Mouse (Mus musculus) lung, embryonic 14.5 days (tissue): ENCODE results near the gene Gm20388. TPM values are rescaled to one million over a fixed set of nuclear protein-coding genes. Genes with fewer than 3 reads are reported as not detected.

Experiments
- ATAC-seq: fragments of 200-750 bp; cut with Nextera tagmentation; 2 replicates; pipeline ENCODE4 v1.8.0; 2017; ENCODE audit warnings: mild to moderate bottlenecking, moderate TSS enrichment, moderate library complexity; ENCODE audit not compliant: insufficient read depth
- DNase-seq: peaks from one replicate; pipeline ENCODE4 v3.0.0-alpha.2; 2015
- H3K27ac ChIP-seq: fragments of 300-500 bp; sonication (generic); 2 replicates; pipeline ENCODE4 v1.5.1; 2014; ENCODE audit warnings: low read depth, mild to moderate bottlenecking, moderate library complexity
- H3K27me3 ChIP-seq: fragments of 300-500 bp; sonication (generic); 2 replicates; pipeline ENCODE4 v1.6.1; 2014; ENCODE audit warnings: low read length, control low read depth; ENCODE audit not compliant: insufficient read depth
- H3K36me3 ChIP-seq: fragments of 300-500 bp; sonication (generic); 2 replicates; pipeline ENCODE4 v1.6.1; 2014; ENCODE audit warnings: control low read depth; ENCODE audit not compliant: insufficient read depth
- H3K4me1 ChIP-seq: fragments of 300-500 bp; sonication (generic); 2 replicates; pipeline ENCODE4 v1.6.1; 2014; ENCODE audit warnings: antibody characterized with exemption, control low read depth; ENCODE audit not compliant: insufficient read depth
- H3K4me2 ChIP-seq: fragments of 300-500 bp; sonication (generic); 2 replicates; pipeline ENCODE4 v1.6.1; 2014; ENCODE audit warnings: mild to moderate bottlenecking
- H3K4me3 ChIP-seq: fragments of 300-500 bp; sonication (generic); 2 replicates; pipeline ENCODE4 v1.5.1; 2014; ENCODE audit warnings: low read depth, low read length
- H3K9ac ChIP-seq: fragments of 300-500 bp; sonication (generic); 2 replicates; pipeline ENCODE4 v1.6.1; 2014
- H3K9me3 ChIP-seq: fragments of 300-500 bp; sonication (generic); 2 replicates; pipeline ENCODE4 v1.6.1; 2016; ENCODE audit warnings: low read depth, low read length, control low read depth
- CTCF ChIP-seq: IDR thresholded peaks from 2 replicates; pipeline ENCODE4 v1.5.1; 2016; ENCODE audit warnings: antibody characterized with exemption, low read depth
- WGBS: fragments of 180-500 bp; shearing (Covaris S2); extraction: QIAGEN DNeasy Blood & Tissue Kit; methylation state at CpG from one replicate; pipeline ENCODE4 v1.1.7; 2014; 5-methylcytosine and 5-hydroxymethylcytosine counted together
- polyA plus RNA-seq: library from polyadenylated mRNA; unstranded; fragments of >200 nt; fragmentation: Nextera tagmentation; extraction: Ambion mirVana; gene quantifications from 2 replicates; pipeline ENCODE4 v1.2.1, GENCODE M21; 2014

The Gm20388 gene
- polyA plus RNA-seq, 1 experiment from 2014 or later = not detected

DNA sequence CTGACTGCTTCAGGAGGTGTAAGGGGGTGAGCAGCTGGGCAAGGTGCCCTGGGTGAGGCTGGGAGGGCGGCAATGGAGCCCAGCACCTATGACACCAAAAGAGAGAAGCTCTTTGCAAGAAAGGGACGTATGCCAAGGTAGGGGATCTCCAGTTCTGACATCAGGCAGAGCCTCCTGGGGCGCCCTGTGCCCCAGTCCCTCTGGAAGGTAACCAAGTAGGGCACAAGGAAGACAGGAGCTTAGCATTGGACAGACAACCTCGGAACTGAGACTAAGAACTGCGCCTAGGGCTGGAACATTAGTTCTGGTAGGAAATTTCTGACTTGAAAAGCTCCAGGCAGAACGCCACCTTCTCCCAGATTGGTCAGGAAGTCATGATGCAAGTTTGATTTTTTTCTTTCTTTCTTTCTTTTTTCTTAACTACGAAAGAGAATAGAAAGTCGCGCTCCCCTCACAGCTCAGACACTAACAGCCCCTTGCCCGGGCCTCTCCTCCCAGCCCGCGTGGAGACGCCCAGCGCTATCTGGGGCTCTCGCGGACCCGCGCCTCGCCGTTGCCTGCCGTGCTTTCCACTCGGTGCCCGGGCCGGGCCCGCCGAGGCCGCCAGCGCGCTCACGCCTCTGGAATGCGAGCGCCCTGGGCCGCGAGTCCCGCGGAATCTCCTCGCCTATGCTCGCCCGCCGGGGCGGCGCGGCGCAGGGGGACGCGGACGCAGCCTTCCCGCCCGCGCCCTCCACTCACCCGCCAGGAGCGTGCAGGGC is 2639.8 kb downstream of the Gm20388 start:
- Histone ChIP-seq H3K4me1 (peaks cover 18% of the 10 kb centered on the region), H3K27ac (peak overlapping the region; percentile 92), H3K36me3 (0 out of 2 replicates have a peak, but pooled peaks cover 6% of the 10 kb centered on the region), H3K4me2 (peak overlapping the region; percentile 93), H3K4me3 (peak overlapping the region; percentile 82), H3K9me3 (no peaks in the 10 kb centered on the region), H3K9ac (peak overlapping the region; percentile 94), H3K27me3 (no peaks in the 10 kb centered on the region)
- DNase-seq (peak; percentile 78), ATAC-seq (peak; percentile 50)
- 2% methylated on average over 52 of the region's 52 CpGs for WGBS
- TF ChIP-seq CTCF = no peak

DNA sequence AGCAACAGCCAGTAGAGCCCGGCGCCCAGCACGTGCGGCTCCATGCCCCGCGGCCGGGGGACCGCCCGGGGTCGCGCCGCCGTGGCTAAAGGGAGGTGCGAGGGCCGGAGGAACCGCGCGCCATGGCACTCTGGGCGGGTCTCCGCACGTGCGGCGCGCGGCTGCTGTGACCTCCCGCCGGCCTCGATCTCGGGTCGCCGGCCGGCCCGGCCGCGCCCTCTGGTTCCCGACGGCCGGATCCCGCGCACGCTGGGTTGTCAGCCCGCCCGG is 2640.3 kb downstream of the Gm20388 start:
- ATAC-seq (peak; percentile 49), DNase-seq (no peak)
- Histone ChIP-seq H3K9me3 (no peaks in the 10 kb centered on the region), H3K9ac (peak overlapping the region; percentile 94), H3K4me3 (peak overlapping the region; percentile 82), H3K4me2 (peak overlapping the region; percentile 93), H3K4me1 (peaks cover 18% of the 10 kb centered on the region), H3K27ac (peak overlapping the region; percentile 92), H3K36me3 (0 out of 2 replicates have a peak, but pooled peaks cover 6% of the 10 kb centered on the region), H3K27me3 (no peaks in the 10 kb centered on the region)
- under 1% methylated on average over 43 of the region's 43 CpGs for WGBS
- TF ChIP-seq CTCF = no peak

- peak within 1 kb of the TSS; percentile 94 for H3K9ac ChIP-seq
- H3K4me2 ChIP-seq = peak within 1 kb of the TSS; percentile 93
- peak within 1 kb of the TSS; percentile 92 for H3K27ac ChIP-seq
- 0 out of 2 replicates have a peak, but pooled peaks cover 6% of the 10 kb centered on the region for H3K36me3 ChIP-seq
- H3K4me3 ChIP-seq = peak within 1 kb of the TSS; percentile 82
- WGBS = 10% methylated on average over 51 of the region's 56 CpGs
- H3K27me3 ChIP-seq = no peaks in the 10 kb centered on the region
- ATAC-seq = peak; percentile 86
- TF ChIP-seq CTCF = peak; percentile 100
- H3K4me1 ChIP-seq = peaks cover 20% of the 10 kb centered on the region
- peak; percentile 95 for DNase-seq
- H3K9me3 ChIP-seq = no peaks in the 10 kb centered on the region
Measured at GRCm38 (mm10) chr8:122551265-122552051, 2640.8 kb downstream of the Gm20388 start, which contains the start of gene Piezo1. Gene Piezo1, minus strand, starts transcription at chr8:122551329.

- ATAC-seq = no peak
- Histone ChIP-seq H3K4me1 (peaks cover 15% of the 10 kb centered on the region), H3K9ac (no peak overlapping the region), H3K36me3 (no peaks in the 10 kb centered on the region), H3K9me3 (no peaks in the 10 kb centered on the region), H3K4me2 (no peak overlapping the region), H3K4me3 (no peak overlapping the region), H3K27me3 (no peaks in the 10 kb centered on the region), H3K27ac (no peak overlapping the region)
- 53% methylated on average over 6 of the region's 6 CpGs for WGBS
- TF ChIP-seq CTCF = no peak
- peak; percentile 64 for DNase-seq
Measured at GRCm38 (mm10) chr8:122554786-122555185, 2644.1 kb downstream of the Gm20388 start.

DNA sequence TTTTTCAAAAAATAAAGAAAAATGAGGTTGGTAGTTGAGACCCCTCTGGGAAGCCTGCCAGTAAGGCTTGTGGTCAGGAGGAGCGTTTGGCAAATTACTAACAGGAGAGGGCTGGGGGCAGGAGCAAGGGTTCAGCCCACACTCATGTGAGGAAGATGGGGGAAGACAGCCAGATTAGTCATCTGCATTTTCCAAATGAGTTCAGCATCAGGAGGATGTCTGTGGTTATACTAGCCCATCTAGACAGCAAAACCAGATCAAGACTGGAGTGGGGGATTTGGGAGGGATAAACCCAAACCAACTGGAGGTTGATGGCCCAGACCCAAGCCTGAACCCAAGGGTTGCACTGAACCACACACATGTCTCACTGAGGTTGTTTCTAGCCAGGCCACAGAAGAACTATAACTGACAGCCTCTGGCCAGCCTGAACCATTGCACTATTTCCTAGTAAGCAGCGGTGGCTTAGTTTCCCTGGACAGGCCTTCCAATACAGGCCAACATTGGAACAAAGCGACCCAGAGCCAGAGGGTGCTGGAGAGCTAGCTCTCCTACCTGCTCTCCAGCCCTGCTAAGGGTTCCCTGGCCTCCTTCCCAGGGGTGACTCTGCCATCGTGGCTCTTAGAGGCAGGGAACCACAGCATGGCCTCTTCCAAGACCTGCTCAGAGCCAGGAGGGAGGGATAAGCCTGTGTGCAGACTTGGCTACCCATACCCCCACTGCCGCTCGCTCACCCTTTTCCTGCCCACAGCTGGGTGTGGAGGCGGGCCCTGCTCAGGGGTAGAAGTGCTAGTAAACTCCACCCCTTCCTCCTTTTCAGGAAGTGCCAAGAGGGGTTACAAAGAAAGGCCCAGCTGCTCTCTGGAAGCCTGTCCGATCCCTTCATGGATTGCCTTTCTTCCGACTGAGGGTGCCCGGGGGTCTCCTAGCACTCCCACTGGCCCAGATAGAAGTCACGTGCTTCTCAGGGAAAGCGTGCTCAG is 2645.7 kb downstream of the Gm20388 start:
- H3K36me3 ChIP-seq = no peaks in the 10 kb centered on the region
- no peak overlapping the region for H3K4me3 ChIP-seq
- H3K4me2 ChIP-seq = peak overlapping the region; percentile 37
- peaks cover 15% of the 10 kb centered on the region for H3K4me1 ChIP-seq
- peak; percentile 75 for DNase-seq
- H3K27ac ChIP-seq = peak overlapping the region; percentile 86
- WGBS = 44% methylated on average over 12 of the region's 12 CpGs
- H3K27me3 ChIP-seq = no peaks in the 10 kb centered on the region
- ATAC-seq = peak; percentile 59
- no peak for TF ChIP-seq CTCF
- peak overlapping the region; percentile 27 for H3K9ac ChIP-seq
- H3K9me3 ChIP-seq = no peaks in the 10 kb centered on the region

GRCm38 (mm10) chr8:122557248-122558038 is 2646.8 kb downstream of the Gm20388 start:
- no peaks in the 10 kb centered on the region for H3K9me3 ChIP-seq
- H3K4me3 ChIP-seq = no peak overlapping the region
- no peak overlapping the region for H3K9ac ChIP-seq
- H3K4me2 ChIP-seq = no peak overlapping the region; the same call in 1 of the 2 replicates
- DNase-seq (no peak), ATAC-seq (no peak)
- H3K27me3 ChIP-seq = no peaks in the 10 kb centered on the region
- H3K4me1 ChIP-seq = peaks cover 15% of the 10 kb centered on the region
- no peak for TF ChIP-seq CTCF
- H3K36me3 ChIP-seq = no peaks in the 10 kb centered on the region
- H3K27ac ChIP-seq = peak overlapping the region; percentile 86
- WGBS = 30% methylated on average over 10 of the region's 10 CpGs
